Mouse (Mus musculus) WW6 (cell line): ENCODE measurements around the gene Gm13693.
"Not testable (repeated sequence)": the region's sequence is repeated elsewhere in the genome, so short reads cannot be mapped to it uniquely, and the experiment has no call there.

Source experiments
- DNase-seq: peaks from one replicate; pipeline ENCODE4 v3.0.0-alpha.2; 2013; ENCODE audit warnings: low read depth, low spot score

The Gm13693 gene

DNA sequence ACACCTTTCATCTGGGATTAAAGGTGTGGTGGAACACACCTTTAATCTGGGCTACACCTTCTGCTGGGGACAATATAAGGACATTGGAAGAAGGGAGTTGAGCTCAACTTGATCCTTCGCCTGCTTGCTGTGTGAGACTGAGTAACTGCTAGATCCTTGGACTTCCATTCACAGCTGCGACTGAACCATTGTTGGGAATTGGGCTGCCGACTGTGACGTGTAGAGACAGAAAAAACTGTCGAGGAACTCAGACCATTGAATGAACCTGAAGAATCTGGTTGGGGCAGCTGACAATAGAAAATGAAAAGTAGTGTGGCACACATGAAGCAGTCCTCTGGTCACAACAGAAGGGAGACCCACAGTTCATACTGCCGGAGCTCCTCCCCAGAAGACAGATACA lies at the start of gene Gm13693:
TSS of gene Gm13693 (plus strand) at position 301 of the 400 bp plus-strand sequence.
- DNase-seq = not testable (repeated sequence)

DNA sequence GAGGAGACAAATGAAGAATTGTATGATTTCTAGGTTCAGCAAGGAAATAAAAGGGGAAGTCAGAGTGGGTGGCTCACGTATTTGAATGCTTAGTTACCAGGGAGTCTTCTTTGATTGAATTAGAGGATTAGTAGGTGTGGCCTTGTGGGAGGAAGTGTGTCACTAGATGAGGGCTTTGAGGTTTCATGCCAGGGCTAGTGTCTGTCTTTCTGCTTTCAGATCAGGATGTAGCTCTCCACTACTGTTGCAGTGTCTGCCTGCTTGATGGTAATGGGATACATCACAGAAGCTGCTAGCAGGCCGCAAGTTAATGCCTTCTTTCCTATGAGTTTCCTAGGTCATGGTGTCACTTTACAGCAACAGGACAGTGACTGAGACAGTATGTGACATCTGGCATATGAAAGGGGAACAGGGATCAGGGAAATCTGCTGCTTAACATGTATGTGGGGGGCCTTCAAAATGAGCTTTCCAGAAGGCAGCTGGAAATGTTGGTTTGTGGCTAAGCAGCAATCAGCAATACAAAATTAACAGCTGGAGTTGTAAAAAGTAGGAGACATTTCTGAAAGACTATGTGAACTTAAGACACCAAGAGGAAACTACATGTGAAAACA lies 31.7 kb upstream of the Gm13693 start:
- no peak for DNase-seq

DNA sequence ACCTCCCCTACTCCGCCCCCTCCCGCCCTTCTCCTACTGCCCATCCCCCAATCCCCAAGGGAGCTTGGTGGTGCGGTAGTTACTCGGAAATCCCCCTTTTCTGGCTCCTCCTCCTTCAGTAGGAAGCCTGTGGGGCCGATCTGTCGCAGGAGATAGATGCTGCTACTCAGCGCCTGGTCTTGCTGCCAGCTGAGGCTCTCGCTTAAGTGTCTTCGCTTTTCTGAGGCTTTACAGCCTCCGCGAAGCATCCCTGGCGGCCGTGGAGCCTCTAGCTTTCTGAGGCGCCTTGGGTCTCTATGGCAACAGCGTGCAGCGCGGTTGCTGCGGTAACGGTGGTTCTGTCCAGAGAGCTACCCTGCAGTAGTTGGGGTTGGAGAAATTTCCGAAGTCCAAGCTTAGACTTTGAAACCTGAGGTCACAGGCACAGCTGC lies 20.4 kb upstream of the Gm13693 start, which contains the start of gene Zswim2:
TSS of gene Zswim2 (minus strand) at position 298 of the 431 bp plus-strand sequence.
- peak; percentile 61 for DNase-seq

DNA sequence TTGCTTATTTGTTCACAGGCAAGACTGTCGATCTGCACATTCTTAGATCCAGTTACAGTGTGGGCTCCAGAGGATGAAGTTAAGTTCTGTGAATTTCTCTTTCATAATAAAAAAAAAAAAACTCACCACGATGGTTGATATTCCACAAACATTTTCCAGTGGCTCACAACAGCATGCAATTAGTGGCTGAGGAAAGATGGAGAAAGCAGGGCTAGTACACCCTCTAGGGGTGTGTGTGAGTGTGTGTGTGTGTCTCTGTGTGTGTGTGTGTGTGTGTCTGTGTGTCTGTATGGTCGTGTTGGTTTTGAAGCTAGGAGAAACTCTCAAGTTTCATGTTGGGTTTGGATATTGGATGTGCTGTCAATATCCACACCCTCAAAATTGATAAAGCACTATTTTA lies 19.9 kb upstream of the Gm13693 start:
- no peak for DNase-seq

DNA sequence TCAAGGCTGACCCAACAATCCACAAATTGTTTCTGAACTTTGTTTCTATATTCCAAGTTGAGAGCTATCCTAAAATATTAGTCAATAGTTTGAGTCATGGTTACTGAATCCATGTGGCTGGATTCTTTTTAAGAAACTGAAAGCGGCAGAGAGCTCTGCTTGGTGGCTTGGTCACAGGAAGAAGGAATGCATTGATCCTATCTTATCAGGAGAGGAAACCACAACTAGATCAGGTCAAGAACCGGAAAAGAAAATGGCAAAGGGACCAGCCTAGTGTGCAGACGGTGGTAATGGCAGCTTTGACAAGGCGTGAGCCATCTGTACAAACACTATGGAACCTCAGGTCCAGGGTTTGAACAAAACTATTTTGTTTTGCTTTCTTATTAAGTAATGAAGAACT lies 19.5 kb upstream of the Gm13693 start:
- DNase-seq = no peak

DNA sequence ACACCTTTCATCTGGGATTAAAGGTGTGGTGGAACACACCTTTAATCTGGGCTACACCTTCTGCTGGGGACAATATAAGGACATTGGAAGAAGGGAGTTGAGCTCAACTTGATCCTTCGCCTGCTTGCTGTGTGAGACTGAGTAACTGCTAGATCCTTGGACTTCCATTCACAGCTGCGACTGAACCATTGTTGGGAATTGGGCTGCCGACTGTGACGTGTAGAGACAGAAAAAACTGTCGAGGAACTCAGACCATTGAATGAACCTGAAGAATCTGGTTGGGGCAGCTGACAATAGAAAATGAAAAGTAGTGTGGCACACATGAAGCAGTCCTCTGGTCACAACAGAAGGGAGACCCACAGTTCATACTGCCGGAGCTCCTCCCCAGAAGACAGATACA lies 5.9 kb upstream of the Gm13693 start, which contains the start of gene Gm13698:
TSS of gene Gm13698 (plus strand) at position 301 of the 400 bp plus-strand sequence.
- DNase-seq = not testable (repeated sequence)

DNA sequence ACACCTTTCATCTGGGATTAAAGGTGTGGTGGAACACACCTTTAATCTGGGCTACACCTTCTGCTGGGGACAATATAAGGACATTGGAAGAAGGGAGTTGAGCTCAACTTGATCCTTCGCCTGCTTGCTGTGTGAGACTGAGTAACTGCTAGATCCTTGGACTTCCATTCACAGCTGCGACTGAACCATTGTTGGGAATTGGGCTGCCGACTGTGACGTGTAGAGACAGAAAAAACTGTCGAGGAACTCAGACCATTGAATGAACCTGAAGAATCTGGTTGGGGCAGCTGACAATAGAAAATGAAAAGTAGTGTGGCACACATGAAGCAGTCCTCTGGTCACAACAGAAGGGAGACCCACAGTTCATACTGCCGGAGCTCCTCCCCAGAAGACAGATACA lies 5.7 kb downstream of the Gm13693 start, which contains the start of gene Gm13695:
TSS of gene Gm13695 (plus strand) at position 301 of the 400 bp plus-strand sequence.
- DNase-seq = not testable (repeated sequence)

DNA sequence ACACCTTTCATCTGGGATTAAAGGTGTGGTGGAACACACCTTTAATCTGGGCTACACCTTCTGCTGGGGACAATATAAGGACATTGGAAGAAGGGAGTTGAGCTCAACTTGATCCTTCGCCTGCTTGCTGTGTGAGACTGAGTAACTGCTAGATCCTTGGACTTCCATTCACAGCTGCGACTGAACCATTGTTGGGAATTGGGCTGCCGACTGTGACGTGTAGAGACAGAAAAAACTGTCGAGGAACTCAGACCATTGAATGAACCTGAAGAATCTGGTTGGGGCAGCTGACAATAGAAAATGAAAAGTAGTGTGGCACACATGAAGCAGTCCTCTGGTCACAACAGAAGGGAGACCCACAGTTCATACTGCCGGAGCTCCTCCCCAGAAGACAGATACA lies 11.5 kb downstream of the Gm13693 start, which contains the start of gene Gm13696:
TSS of gene Gm13696 (plus strand) at position 301 of the 400 bp plus-strand sequence.
- not testable (repeated sequence) for DNase-seq

DNA sequence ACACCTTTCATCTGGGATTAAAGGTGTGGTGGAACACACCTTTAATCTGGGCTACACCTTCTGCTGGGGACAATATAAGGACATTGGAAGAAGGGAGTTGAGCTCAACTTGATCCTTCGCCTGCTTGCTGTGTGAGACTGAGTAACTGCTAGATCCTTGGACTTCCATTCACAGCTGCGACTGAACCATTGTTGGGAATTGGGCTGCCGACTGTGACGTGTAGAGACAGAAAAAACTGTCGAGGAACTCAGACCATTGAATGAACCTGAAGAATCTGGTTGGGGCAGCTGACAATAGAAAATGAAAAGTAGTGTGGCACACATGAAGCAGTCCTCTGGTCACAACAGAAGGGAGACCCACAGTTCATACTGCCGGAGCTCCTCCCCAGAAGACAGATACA lies 17.3 kb downstream of the Gm13693 start, which contains the start of gene Gm13694:
TSS of gene Gm13694 (plus strand) at position 301 of the 400 bp plus-strand sequence.
- not testable (repeated sequence) for DNase-seq

DNA sequence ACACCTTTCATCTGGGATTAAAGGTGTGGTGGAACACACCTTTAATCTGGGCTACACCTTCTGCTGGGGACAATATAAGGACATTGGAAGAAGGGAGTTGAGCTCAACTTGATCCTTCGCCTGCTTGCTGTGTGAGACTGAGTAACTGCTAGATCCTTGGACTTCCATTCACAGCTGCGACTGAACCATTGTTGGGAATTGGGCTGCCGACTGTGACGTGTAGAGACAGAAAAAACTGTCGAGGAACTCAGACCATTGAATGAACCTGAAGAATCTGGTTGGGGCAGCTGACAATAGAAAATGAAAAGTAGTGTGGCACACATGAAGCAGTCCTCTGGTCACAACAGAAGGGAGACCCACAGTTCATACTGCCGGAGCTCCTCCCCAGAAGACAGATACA lies 23.1 kb downstream of the Gm13693 start, which contains the start of gene Gm13697:
TSS of gene Gm13697 (plus strand) at position 301 of the 400 bp plus-strand sequence.
- DNase-seq = not testable (repeated sequence)

DNA sequence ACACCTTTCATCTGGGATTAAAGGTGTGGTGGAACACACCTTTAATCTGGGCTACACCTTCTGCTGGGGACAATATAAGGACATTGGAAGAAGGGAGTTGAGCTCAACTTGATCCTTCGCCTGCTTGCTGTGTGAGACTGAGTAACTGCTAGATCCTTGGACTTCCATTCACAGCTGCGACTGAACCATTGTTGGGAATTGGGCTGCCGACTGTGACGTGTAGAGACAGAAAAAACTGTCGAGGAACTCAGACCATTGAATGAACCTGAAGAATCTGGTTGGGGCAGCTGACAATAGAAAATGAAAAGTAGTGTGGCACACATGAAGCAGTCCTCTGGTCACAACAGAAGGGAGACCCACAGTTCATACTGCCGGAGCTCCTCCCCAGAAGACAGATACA lies 28.9 kb downstream of the Gm13693 start, which contains the start of gene Gm13691:
TSS of gene Gm13691 (plus strand) at position 301 of the 400 bp plus-strand sequence.
- not testable (repeated sequence) for DNase-seq

DNA sequence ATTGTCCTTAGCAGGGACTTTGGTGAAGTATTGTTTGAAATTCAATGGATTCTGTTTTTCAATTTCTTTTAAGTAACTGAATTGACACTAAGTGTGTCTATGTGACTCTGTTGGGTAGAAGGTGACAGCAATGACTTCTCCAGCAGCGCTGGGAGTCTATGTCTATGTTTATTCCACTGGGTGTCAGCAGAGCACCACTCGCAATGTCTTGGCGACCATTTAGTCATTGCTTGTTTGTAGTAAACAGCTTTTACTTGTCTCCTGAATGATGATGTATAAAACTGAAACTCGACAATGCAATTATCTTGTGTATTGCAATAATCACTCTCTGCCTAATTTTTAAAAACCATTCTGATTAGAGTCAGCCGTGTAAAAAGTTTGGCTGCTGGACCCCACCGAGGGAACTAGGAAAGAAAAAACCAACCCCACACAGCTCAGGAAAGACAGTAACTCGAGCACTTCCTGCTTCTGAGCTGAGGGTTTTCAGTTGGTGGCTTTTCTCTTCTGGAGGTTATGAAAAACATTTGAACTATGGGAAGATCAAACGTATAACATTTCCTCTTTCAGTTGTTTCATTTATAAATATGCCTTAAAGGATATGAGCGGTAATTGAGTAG lies 32.4 kb downstream of the Gm13693 start:
- not testable (repeated sequence) for DNase-seq

DNA sequence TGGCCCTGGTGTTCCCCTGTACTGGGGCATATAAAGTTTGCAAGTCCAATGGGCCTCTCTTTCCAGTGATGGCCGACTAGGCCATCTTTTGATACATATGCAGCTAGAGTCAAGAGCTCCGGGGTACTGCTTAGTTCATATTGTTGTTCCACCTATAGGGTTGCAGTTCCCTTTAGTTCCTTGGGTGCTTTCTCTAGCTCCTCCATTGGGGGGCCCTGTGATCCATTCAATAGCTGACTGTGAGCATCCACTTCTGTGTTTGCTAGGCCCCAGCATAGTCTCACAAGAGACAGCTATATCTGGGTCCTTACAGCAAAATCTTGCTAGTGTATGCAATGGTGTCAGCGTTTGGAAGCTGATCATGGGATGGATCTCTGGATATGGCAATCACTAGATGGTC lies 33.2 kb downstream of the Gm13693 start:
- not testable (repeated sequence) for DNase-seq

DNA sequence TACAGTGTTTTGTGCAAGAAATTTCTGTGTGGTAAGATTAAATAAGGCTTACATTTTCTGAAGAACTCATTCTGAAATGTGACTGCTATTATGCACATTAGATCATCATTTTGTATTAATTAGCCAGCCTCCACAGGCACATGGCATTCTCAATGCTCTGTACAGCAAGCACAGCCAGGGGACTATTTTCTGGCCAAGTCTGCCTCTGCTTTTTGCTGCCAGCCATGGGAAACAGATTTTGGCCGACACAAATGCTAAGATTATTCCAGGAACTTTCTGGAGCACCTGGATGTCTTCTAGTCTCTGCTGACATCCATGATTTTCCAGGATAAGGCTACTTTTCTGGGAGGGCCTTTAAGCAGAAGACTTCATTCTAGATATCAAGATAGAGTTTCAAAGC lies 47.6 kb downstream of the Gm13693 start:
- no peak for DNase-seq

DNA sequence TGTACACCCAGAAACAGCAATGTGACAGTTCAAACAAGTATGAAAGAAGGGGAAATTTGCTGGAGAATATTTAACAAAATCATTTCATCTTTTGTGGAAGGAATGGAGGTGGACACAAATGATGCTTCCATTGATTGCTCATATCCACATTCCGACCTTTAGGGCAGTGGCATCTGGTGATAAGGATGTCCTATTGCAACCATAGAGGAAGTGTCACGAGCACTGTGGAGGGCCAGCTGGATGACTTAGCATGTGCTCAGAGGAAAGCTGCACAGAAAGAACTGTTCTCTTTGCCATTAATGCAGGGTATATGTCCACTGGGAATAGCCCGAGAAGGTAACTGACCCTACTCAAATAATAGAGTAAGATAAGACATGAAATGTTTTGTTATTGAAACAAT lies 48.5 kb downstream of the Gm13693 start:
- no peak for DNase-seq
